Mouse (Mus musculus) brain, embryonic 14.5 days (tissue): ENCODE data around the gene Cdc25b. TPM values are rescaled to one million over a fixed set of nuclear protein-coding genes. Genes with fewer than 3 reads are reported as not detected.
A peak's percentile ranks its signal among the peaks of the same experiment; 100 is the strongest.

ENCODE experiments used
- DNase-seq: peaks from one replicate; pipeline ENCODE4 v3.0.0-alpha.2; 2011; ENCODE audit warnings: low read depth
- CTCF ChIP-seq: fragments of 200-500 bp; IDR thresholded peaks from 2 replicates; pipeline ENCODE4 v1.5.1; 2012; ENCODE audit warnings: inconsistent platforms, mild to moderate bottlenecking, moderate library complexity, borderline replicate concordance; ENCODE audit not compliant: insufficient read depth, insufficient read length; ENCODE audit errors: extremely low read depth
- POLR2A ChIP-seq: fragments of 200-500 bp; IDR thresholded peaks from 2 replicates; pipeline ENCODE4 v1.6.1; 2012; ENCODE audit warnings: mild to moderate bottlenecking, inconsistent platforms, borderline replicate concordance; ENCODE audit not compliant: poor library complexity, insufficient read depth, insufficient read length, severe bottlenecking; ENCODE audit errors: extremely low read depth
- polyA plus RNA-seq: library from polyadenylated mRNA; depleted of rRNA; stranded (reverse); fragments of >200 nt; gene quantifications from 2 replicates; pipeline ENCODE4 v1.2.3, GENCODE M21; 2012

Cdc25b gene
- polyA plus RNA-seq, 1 experiment, result 41.4 TPM

GRCm38 (mm10) chr2:131203816-131204409, 17.2 kb downstream of the Cdc25b start:
- no peak for DNase-seq
- TF ChIP-seq POLR2A (no peak), CTCF (no peak)

GRCm38 (mm10) chr2:131204410-131204981, 17.7 kb downstream of the Cdc25b start:
- DNase-seq, result peak; percentile 67
- TF ChIP-seq CTCF, result no peak

GRCm38 (mm10) chr2:131205521-131206182, 18.9 kb downstream of the Cdc25b start:
- no peak for DNase-seq
- no peak for TF ChIP-seq POLR2A

GRCm38 (mm10) chr2:131206778-131207177, 20.0 kb downstream of the Cdc25b start, which contains the start of gene Ap5s1:
Ap5s1 (plus strand) TSS chr2:131207078.
- DNase-seq, result no peak
- TF ChIP-seq POLR2A, result no peak
- no peak for TF ChIP-seq CTCF

- TF ChIP-seq CTCF (no peak), POLR2A (no peak)
- no peak for DNase-seq
Observed at GRCm38 (mm10) chr2:131208356-131208755, 21.6 kb downstream of the Cdc25b start.

GRCm38 (mm10) chr2:131209125-131209795, 22.5 kb downstream of the Cdc25b start:
- TF ChIP-seq POLR2A, result no peak
- no peak for TF ChIP-seq CTCF
- DNase-seq, result no peak

GRCm38 (mm10) chr2:131209969-131210792, 23.4 kb downstream of the Cdc25b start:
- peak; percentile 98 for DNase-seq
- TF ChIP-seq POLR2A (peak; percentile 45; the same call in 1 of the 2 replicates), CTCF (peak; percentile 99)

- TF ChIP-seq POLR2A, result no peak
- TF ChIP-seq CTCF, result no peak
- no peak for DNase-seq
Observed at GRCm38 (mm10) chr2:131211026-131211615, 24.4 kb downstream of the Cdc25b start.

- DNase-seq, result no peak
- no peak for TF ChIP-seq POLR2A
Observed at GRCm38 (mm10) chr2:131213773-131214172, 27.0 kb downstream of the Cdc25b start.

- DNase-seq, result no peak
Observed at GRCm38 (mm10) chr2:131215941-131216858, 29.5 kb downstream of the Cdc25b start.

GRCm38 (mm10) chr2:131220030-131220429, 33.3 kb downstream of the Cdc25b start:
- no peak for TF ChIP-seq CTCF
- no peak for TF ChIP-seq POLR2A
- DNase-seq, result no peak

More at GRCm38 (mm10) chr2:131215941-131216858, 29.5 kb downstream of the Cdc25b start:
- TF ChIP-seq POLR2A (no peak), CTCF (no peak)
